Mouse (Mus musculus) hindbrain, postnatal 0 days (tissue): ENCODE measurements at regions not wholly inside any gene's neighbourhood (a gene's known extent, or its start where the extent isn't known, plus 50 kb on each side); places are given as distances from the start of the nearest gene placed in this dataset.

Experiments
- ATAC-seq: fragments of 200-750 bp; cut with Nextera tagmentation; 2 replicates; pipeline ENCODE4 v1.8.0; 2017; ENCODE audit warnings: mild to moderate bottlenecking, moderate TSS enrichment, moderate library complexity
- DNase-seq: peaks from one replicate; pipeline ENCODE4 v3.0.0-alpha.2; 2015; ENCODE audit warnings: low spot score
- H3K27ac ChIP-seq: fragments of 300-500 bp; sonication (generic); 2 replicates; pipeline ENCODE4 v1.5.1; 2014; ENCODE audit warnings: mild to moderate bottlenecking
- H3K27me3 ChIP-seq: fragments of 300-500 bp; sonication (generic); 2 replicates; pipeline ENCODE4 v1.6.1; 2014; ENCODE audit warnings: low read length, mixed read lengths; ENCODE audit not compliant: insufficient read depth
- H3K36me3 ChIP-seq: fragments of 300-500 bp; sonication (generic); 2 replicates; pipeline ENCODE4 v1.6.1; 2014; ENCODE audit warnings: low read length, mixed read lengths; ENCODE audit not compliant: insufficient read depth
- H3K4me1 ChIP-seq: fragments of 300-500 bp; sonication (generic); 2 replicates; pipeline ENCODE4 v1.6.1; 2014; ENCODE audit warnings: antibody characterized with exemption, low read length, mixed read lengths; ENCODE audit not compliant: insufficient read depth
- H3K4me2 ChIP-seq: fragments of 300-500 bp; sonication (generic); 2 replicates; pipeline ENCODE4 v1.6.1; 2014; ENCODE audit warnings: low read depth, mild to moderate bottlenecking, low read length, moderate library complexity, mixed read lengths
- H3K4me3 ChIP-seq: fragments of 300-500 bp; sonication (generic); 2 replicates; pipeline ENCODE4 v1.5.1; 2014; ENCODE audit warnings: low read length
- H3K9ac ChIP-seq: fragments of 300-500 bp; sonication (generic); replicated peaks from 2 replicates; pipeline ENCODE4 v1.6.1; 2014; ENCODE audit warnings: mild to moderate bottlenecking, low read length, moderate library complexity, mixed read lengths
- H3K9me3 ChIP-seq: fragments of 300-500 bp; sonication (generic); 2 replicates; pipeline ENCODE4 v1.6.1; 2016; ENCODE audit warnings: low read length, mixed read lengths
- CTCF ChIP-seq: IDR thresholded peaks from 2 replicates; pipeline ENCODE4 v1.5.1; 2016; ENCODE audit warnings: antibody characterized with exemption, control low read depth, low read depth
- WGBS: fragments of 180-500 bp; shearing (Covaris S2); extraction: QIAGEN DNeasy Blood & Tissue Kit; methylation state at CpG from one replicate; pipeline ENCODE4 v1.1.7; 2014; 5-methylcytosine and 5-hydroxymethylcytosine counted together

GRCm38 (mm10) chr7:138650946-138651345 is 194.9 kb upstream of the Ppp2r2d start:
- H3K4me2 ChIP-seq = no peak overlapping the region
- TF ChIP-seq CTCF = no peak
- H3K27me3 ChIP-seq = no peaks in the 10 kb centered on the region
- H3K4me1 ChIP-seq = no peaks in the 10 kb centered on the region; the same call in 1 of the 2 replicates
- 74% methylated on average over 5 of the region's 5 CpGs for WGBS
- no peaks in the 10 kb centered on the region for H3K9me3 ChIP-seq
- no peak overlapping the region for H3K27ac ChIP-seq
- no peak for DNase-seq
- H3K36me3 ChIP-seq = no peaks in the 10 kb centered on the region
- no peak overlapping the region for H3K4me3 ChIP-seq
- H3K9ac ChIP-seq = no peak overlapping the region
- ATAC-seq = no peak

DNA sequence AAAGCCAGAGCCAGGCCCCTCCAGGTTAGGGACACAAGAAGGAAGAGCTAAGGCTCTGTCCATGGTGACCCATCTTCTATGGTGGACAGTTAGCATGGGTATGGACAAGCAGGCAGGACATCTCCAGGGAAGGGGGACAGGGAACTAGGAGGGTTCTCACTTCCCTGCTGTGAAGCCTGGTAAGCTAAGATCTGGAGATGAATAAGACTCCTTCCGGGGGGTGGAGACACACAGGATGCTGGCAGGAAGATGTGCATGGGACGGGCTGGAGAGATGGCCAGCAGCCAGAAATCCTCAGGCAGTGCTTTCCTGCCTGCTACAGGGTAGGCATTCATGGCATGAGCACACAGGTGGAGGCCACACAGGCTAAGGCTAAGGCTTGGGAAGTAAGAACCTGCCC is 198.2 kb upstream of the Ppp2r2d start:
- H3K27ac ChIP-seq = no peak overlapping the region
- no peak for TF ChIP-seq CTCF
- H3K9me3 ChIP-seq = no peaks in the 10 kb centered on the region
- no peaks in the 10 kb centered on the region for H3K36me3 ChIP-seq
- no peak overlapping the region for H3K4me2 ChIP-seq
- H3K4me1 ChIP-seq = no peaks in the 10 kb centered on the region
- DNase-seq (no peak), ATAC-seq (no peak)
- H3K4me3 ChIP-seq = no peak overlapping the region
- H3K9ac ChIP-seq = no peak overlapping the region
- WGBS = 57% methylated on average over 2 of the region's 2 CpGs
- H3K27me3 ChIP-seq = no peaks in the 10 kb centered on the region

DNA sequence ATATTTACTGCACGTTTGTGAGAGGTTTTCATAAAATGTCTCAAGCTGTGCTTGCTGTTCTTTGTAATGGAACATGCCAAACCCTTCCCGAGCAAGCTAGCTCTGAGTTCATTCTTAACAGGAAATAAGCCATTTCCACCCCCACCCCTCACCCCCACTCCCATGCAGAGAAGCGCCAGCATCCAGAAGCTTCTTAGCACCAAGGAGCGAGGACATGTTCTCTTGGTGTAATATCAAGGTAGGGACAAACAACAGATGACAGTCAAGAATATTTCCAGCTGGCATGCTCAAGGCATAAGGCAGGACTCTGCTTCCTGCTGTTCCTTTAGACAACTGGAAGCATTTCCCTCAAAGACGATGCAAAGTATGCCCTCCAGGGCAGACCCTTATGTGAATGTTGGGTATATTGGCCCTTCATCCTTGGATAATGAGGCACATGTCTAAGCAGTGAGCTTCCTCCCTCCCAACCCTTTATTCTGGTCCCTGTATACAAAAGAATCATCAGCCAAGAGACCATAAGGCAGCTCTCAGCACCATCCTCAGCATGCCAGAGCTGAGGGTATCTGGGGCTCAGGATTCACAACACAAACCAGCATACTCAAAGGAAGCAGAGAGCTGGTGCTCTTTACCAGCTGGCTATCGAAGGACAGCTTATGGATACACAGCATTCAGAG is 205.2 kb upstream of the Ppp2r2d start:
- no peak for TF ChIP-seq CTCF
- no peaks in the 10 kb centered on the region for H3K36me3 ChIP-seq
- no peaks in the 10 kb centered on the region for H3K27me3 ChIP-seq
- DNase-seq (no peak), ATAC-seq (no peak)
- H3K4me3 ChIP-seq = no peak overlapping the region
- H3K27ac ChIP-seq = no peak overlapping the region
- no peaks in the 10 kb centered on the region for H3K9me3 ChIP-seq
- no peaks in the 10 kb centered on the region; the same call in 1 of the 2 replicates for H3K4me1 ChIP-seq
- WGBS = 59% methylated on average over 6 of the region's 6 CpGs
- no peak overlapping the region for H3K4me2 ChIP-seq
- H3K9ac ChIP-seq = no peak overlapping the region

- Histone ChIP-seq H3K4me2 (no peak overlapping the region), H3K4me3 (no peak overlapping the region), H3K27me3 (no peaks in the 10 kb centered on the region), H3K9me3 (no peaks in the 10 kb centered on the region), H3K36me3 (no peaks in the 10 kb centered on the region), H3K9ac (no peak overlapping the region), H3K27ac (no peak overlapping the region), H3K4me1 (no peaks in the 10 kb centered on the region; the same call in 1 of the 2 replicates)
- ATAC-seq = no peak
- TF ChIP-seq CTCF = no peak
- DNase-seq = no peak
- 78% methylated on average over 3 of the region's 3 CpGs for WGBS
These were observed 206.3 kb upstream of the Ppp2r2d start for GRCm38 (mm10) chr7:138639541-138639940.

- Histone ChIP-seq H3K36me3 (no peaks in the 10 kb centered on the region), H3K9ac (no peak overlapping the region), H3K27me3 (no peaks in the 10 kb centered on the region), H3K4me2 (no peak overlapping the region), H3K4me3 (no peak overlapping the region), H3K4me1 (no peaks in the 10 kb centered on the region), H3K9me3 (no peaks in the 10 kb centered on the region), H3K27ac (no peak overlapping the region)
- TF ChIP-seq CTCF = no peak
- no peak for ATAC-seq
- 80% methylated on average over 9 of the region's 9 CpGs for WGBS
- no peak for DNase-seq
These were observed 219.8 kb upstream of the Ppp2r2d start for GRCm38 (mm10) chr7:138626061-138626460.

DNA sequence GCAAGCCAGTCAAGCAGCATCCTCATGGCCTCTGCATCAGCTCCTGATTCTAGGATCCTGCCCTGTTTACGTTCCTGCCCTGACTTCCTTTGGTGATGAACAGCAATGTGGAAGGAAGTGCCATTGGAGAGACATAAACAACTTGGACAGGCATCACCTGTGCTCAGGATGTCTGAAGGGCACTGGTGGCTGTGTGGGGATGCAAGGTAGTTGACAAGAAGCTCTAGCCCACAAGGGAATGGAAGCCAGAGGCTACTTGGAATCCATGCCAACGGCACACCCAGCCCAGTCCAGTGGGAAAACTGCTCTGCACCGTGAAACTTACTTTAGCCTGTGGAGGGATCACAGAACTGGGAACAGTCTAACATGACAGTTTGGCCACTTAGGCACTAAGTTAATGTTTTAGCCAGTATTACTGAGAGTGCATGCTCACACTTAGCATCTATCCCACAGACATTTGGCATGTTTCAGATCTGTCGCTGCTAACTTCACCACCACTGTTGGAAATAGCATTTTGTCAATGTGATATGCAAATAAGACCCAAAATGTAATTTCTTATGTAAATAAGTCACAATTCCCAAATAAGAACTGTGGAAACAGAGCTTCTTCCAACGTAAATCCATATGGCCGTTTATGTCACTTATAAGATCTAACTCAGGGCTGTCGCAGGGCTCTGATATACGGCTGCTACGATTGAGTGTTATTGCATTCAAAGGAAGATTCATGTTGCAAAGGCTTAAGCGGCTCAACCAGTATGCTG is 223.5 kb upstream of the Tcerg1l start:
- Histone ChIP-seq H3K36me3 (no peaks in the 10 kb centered on the region), H3K9me3 (no peaks in the 10 kb centered on the region), H3K4me3 (no peak overlapping the region), H3K9ac (no peak overlapping the region), H3K27me3 (no peaks in the 10 kb centered on the region), H3K27ac (no peak overlapping the region), H3K4me2 (no peak overlapping the region), H3K4me1 (no peaks in the 10 kb centered on the region)
- no peak for ATAC-seq
- DNase-seq = no peak
- no peak for TF ChIP-seq CTCF
- 82% methylated on average over 10 of the region's 10 CpGs for WGBS
